Mouse (Mus musculus) thymus, adult 2 months (tissue): ENCODE data around the gene Gm17542.

ENCODE experiments used
- CTCF ChIP-seq: fragments of 200-500 bp; IDR thresholded peaks from 2 replicates; pipeline ENCODE4 v1.5.1; 2012; ENCODE audit warnings: mild to moderate bottlenecking, control low read depth, low read length, moderate library complexity, borderline replicate concordance; ENCODE audit not compliant: control insufficient read depth, poor library complexity, insufficient read depth; ENCODE audit errors: extremely low read depth
- POLR2A ChIP-seq: fragments of 200-500 bp; IDR thresholded peaks from 2 replicates; pipeline ENCODE4 v1.6.1; 2012; ENCODE audit warnings: mild to moderate bottlenecking, low read length, control low read depth, moderate library complexity; ENCODE audit not compliant: control insufficient read depth, poor library complexity, insufficient read depth; ENCODE audit errors: extremely low read depth

GRCm38 (mm10) chr10:58679298-58679697 is 38.7 kb downstream of the Gm17542 start:
- no peak for TF ChIP-seq POLR2A
- TF ChIP-seq CTCF, result no peak
